Mouse (Mus musculus): ENCODE results near the gene Btbd35f5. TPM values are rescaled to one million over a fixed set of nuclear protein-coding genes. Genes with fewer than 3 reads are reported as not detected.
"Not testable (repeated sequence)": the region's sequence is repeated elsewhere in the genome, so short reads cannot be mapped to it uniquely, and the experiment has no call there.

Btbd35f5 gene
- not detected for total RNA-seq (2021)

DNA sequence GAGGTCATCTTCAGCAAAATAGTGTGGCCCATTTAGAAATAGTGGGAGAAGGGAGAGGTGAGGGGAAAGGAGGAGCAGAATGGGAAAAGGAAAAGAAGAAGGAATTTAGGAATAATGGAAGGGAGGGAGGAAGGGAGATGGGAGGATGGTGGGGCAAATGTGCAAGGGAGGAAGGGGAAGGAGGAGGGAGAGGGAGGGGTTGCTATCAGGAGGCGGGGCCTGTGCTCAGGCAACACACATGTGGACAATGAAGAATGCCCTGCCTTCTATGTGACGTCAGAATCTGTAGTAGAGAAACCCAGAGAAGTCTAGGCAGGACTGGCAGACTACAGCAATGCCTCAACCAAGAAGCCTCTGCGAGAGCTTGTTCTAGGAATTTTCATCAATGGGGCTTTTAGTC is at the start of gene Btbd35f5:
Btbd35f5 (plus strand) TSS at position 301 of the 400 bp plus-strand sequence.
- intact Hi-C loops (cut with DNase I); DNase-seq (ENCODE audit: low spot score in 2 of 2): not testable (repeated sequence)

GRCm38 (mm10) chrX:32941468-32941867 is 32.2 kb upstream of the Btbd35f5 start, which contains the start of gene Gm21789:
Gene Gm21789 (plus strand): TSS chrX:32941768.
- intact Hi-C loops (cut with DNase I), result not testable (repeated sequence)

More at GRCm38 (mm10) chrX:32941468-32941867, 32.2 kb upstream of the Btbd35f5 start, which contains the start of gene Gm21789:
- DNase-seq (ENCODE audit: low spot score in 2 of 2), result not testable (repeated sequence)

Other genes starting within 250 kb of the Btbd35f5 start
- not detected for gene Btbd35f21, start 247.8 kb upstream of the Btbd35f5 start, total RNA-seq (2021)
- gene Btbd35f30, start 79.3 kb upstream of the Btbd35f5 start, total RNA-seq (2021), result not detected
- not detected for gene Gm21789, start 32.1 kb upstream of the Btbd35f5 start, total RNA-seq (2021)

Data from left cerebral cortex, postnatal 36 days (tissue).